Mouse (Mus musculus): ENCODE measurements around the gene Olfr1410. TPM values are rescaled to one million over a fixed set of nuclear protein-coding genes. Genes with fewer than 3 reads are reported as not detected.

Gene Olfr1410
- polyA plus RNA-seq, 1 experiment from 2014 or later = not detected

GRCm38 (mm10) chr1:92657025-92657820 lies 51.6 kb downstream of the Olfr1410 start:
- Histone ChIP-seq H3K9me3 (replicated peaks; ENCODE audit: control insufficient read depth, low read length, poor library complexity, severe bottlenecking) (no peaks in the 10 kb centered on the region), H3K27ac (ENCODE audit: low read length) (no peak overlapping the region), H3K4me1 (ENCODE audit: control insufficient read depth, insufficient read depth, low read length) (no peaks in the 10 kb centered on the region), H3K4me2 (ENCODE audit: low read length) (no peak overlapping the region), H3K36me3 (ENCODE audit: control insufficient read depth, insufficient read depth, low read length) (no peaks in the 10 kb centered on the region), H3K27me3 (ENCODE audit: control insufficient read depth, insufficient read depth, low read depth, low read length) (no peaks in the 10 kb centered on the region), H3K9ac (ENCODE audit: low read depth, low read length) (no peak overlapping the region), H3K4me3 (ENCODE audit: low read depth, low read length) (no peak overlapping the region)
- ATAC-seq = no peak
- 86% methylated on average over 11 of the region's 11 CpGs for WGBS

GRCm38 (mm10) chr1:92659392-92659791 lies 53.8 kb downstream of the Olfr1410 start:
- Histone ChIP-seq H3K9me3 (replicated peaks; ENCODE audit: control insufficient read depth, low read length, poor library complexity, severe bottlenecking) (no peaks in the 10 kb centered on the region), H3K4me3 (ENCODE audit: low read depth, low read length) (no peak overlapping the region), H3K36me3 (ENCODE audit: control insufficient read depth, insufficient read depth, low read length) (no peaks in the 10 kb centered on the region), H3K4me2 (ENCODE audit: low read length) (no peak overlapping the region), H3K9ac (ENCODE audit: low read depth, low read length) (no peak overlapping the region), H3K4me1 (ENCODE audit: control insufficient read depth, insufficient read depth, low read length) (no peaks in the 10 kb centered on the region), H3K27me3 (ENCODE audit: control insufficient read depth, insufficient read depth, low read depth, low read length) (no peaks in the 10 kb centered on the region), H3K27ac (ENCODE audit: low read length) (no peak overlapping the region)
- no peak for ATAC-seq
- WGBS = 71% methylated on average over 5 of the region's 5 CpGs

Other genes with a start within 250 kb of the Olfr1410 start
- gene Ndufa10, start 131.9 kb upstream of the Olfr1410 start, polyA plus RNA-seq (2015; fragmentation: Nextera tagmentation; extraction: Ambion mirVana) = 300 and 309 TPM in 2 replicates
- gene Olfr1416, start 120.7 kb upstream of the Olfr1410 start, polyA plus RNA-seq (2015; fragmentation: Nextera tagmentation; extraction: Ambion mirVana) = not detected in 2 replicates
- not detected in 2 replicates for gene Olfr1415, start 109.7 kb upstream of the Olfr1410 start, polyA plus RNA-seq (2015; fragmentation: Nextera tagmentation; extraction: Ambion mirVana)
- not detected in 2 replicates for gene Olfr1414, start 87.1 kb upstream of the Olfr1410 start, polyA plus RNA-seq (2015; fragmentation: Nextera tagmentation; extraction: Ambion mirVana)
- gene Olfr1413, start 34.5 kb upstream of the Olfr1410 start, polyA plus RNA-seq (2015; fragmentation: Nextera tagmentation; extraction: Ambion mirVana) = not detected in 2 replicates
- not detected in 2 replicates for gene Olfr1412, start 20.0 kb upstream of the Olfr1410 start, polyA plus RNA-seq (2015; fragmentation: Nextera tagmentation; extraction: Ambion mirVana)
- not detected in 2 replicates for gene Olfr1411, start 11.4 kb upstream of the Olfr1410 start, polyA plus RNA-seq (2015; fragmentation: Nextera tagmentation; extraction: Ambion mirVana)
- gene Olfr12, start 12.0 kb downstream of the Olfr1410 start, polyA plus RNA-seq (2015; fragmentation: Nextera tagmentation; extraction: Ambion mirVana) = not detected in 2 replicates
- 492 and 521 TPM in 2 replicates for gene Cops9, start 36.2 kb downstream of the Olfr1410 start, polyA plus RNA-seq (2015; fragmentation: Nextera tagmentation; extraction: Ambion mirVana)
- 0.65 TPM in 1 of 2 replicates, not detected in the other for gene Otos, start 43.1 kb downstream of the Olfr1410 start, polyA plus RNA-seq (2015; fragmentation: Nextera tagmentation; extraction: Ambion mirVana)
- gene Gpc1, start 225.9 kb downstream of the Olfr1410 start, polyA plus RNA-seq (2015; fragmentation: Nextera tagmentation; extraction: Ambion mirVana) = 49.3 and 54.6 TPM in 2 replicates

Data from midbrain, embryonic 16.5 days (tissue).